Mouse (Mus musculus): ENCODE results near the gene Acot11. TPM values are rescaled to one million over a fixed set of nuclear protein-coding genes. Genes with fewer than 3 reads are reported as not detected.
A peak's percentile ranks its signal among the peaks of the same experiment; 100 is the strongest.

Gene Acot11
- polyA plus RNA-seq (2014; fragmentation: Nextera tagmentation; extraction: Ambion mirVana) = 1.4 and 1.9 TPM in 2 replicates

- Histone ChIP-seq H3K4me2 (ENCODE audit: low read depth, low read length) (peak within 1 kb of the TSS; percentile 22; the same call in 1 of the 2 replicates), H3K9ac (replicated peaks; ENCODE audit: low read depth, low read length) (0 out of 2 replicates have a peak within 1 kb of the TSS, but pooled peaks have one; percentile 11), H3K4me3 (ENCODE audit: low read depth, low read length) (no peak within 1 kb of the TSS), H3K9me3 (ENCODE audit: control insufficient read depth, low read length) (no peaks in the 10 kb centered on the region), H3K4me1 (ENCODE audit: control insufficient read depth, insufficient read depth, low read length) (0 out of 2 replicates have a peak, but pooled peaks cover 1% of the 10 kb centered on the region), H3K27ac (ENCODE audit: low read depth, low read length) (no peak within 1 kb of the TSS), H3K36me3 (ENCODE audit: control insufficient read depth, insufficient read depth, low read length) (no peaks in the 10 kb centered on the region), H3K27me3 (ENCODE audit: control insufficient read depth, insufficient read depth, low read length) (no peaks in the 10 kb centered on the region)
- ATAC-seq (ENCODE audit: low read depth) = peak; percentile 38; the same call in 1 of the 2 replicates
- WGBS = 4% methylated on average over 23 of the region's 23 CpGs
Measured at GRCm38 (mm10) chr4:106804910-106805274, at the start of gene Acot11. TSS of gene Acot11 (minus strand) at chr4:106804998.

- no peaks in the 10 kb centered on the region for H3K9me3 ChIP-seq (ENCODE audit: control insufficient read depth, low read length)
- no peak overlapping the region; the same call in 1 of the 2 replicates for H3K27ac ChIP-seq (ENCODE audit: low read depth, low read length)
- no peaks in the 10 kb centered on the region for H3K27me3 ChIP-seq (ENCODE audit: control insufficient read depth, insufficient read depth, low read length)
- no peak overlapping the region for H3K9ac ChIP-seq (replicated peaks; ENCODE audit: low read depth, low read length)
- H3K36me3 ChIP-seq (ENCODE audit: control insufficient read depth, insufficient read depth, low read length) = no peaks in the 10 kb centered on the region
- H3K4me3 ChIP-seq (ENCODE audit: low read depth, low read length) = no peak overlapping the region
- H3K4me1 ChIP-seq (ENCODE audit: control insufficient read depth, insufficient read depth, low read length) = peaks cover 7% of the 10 kb centered on the region; the same call in 1 of the 2 replicates
- H3K4me2 ChIP-seq (ENCODE audit: low read depth, low read length) = no peak overlapping the region
- WGBS = 46% methylated on average over 12 of the region's 12 CpGs
- no peak for ATAC-seq (ENCODE audit: low read depth)
Measured at GRCm38 (mm10) chr4:106848290-106849092, 43.7 kb upstream of the Acot11 start.

DNA sequence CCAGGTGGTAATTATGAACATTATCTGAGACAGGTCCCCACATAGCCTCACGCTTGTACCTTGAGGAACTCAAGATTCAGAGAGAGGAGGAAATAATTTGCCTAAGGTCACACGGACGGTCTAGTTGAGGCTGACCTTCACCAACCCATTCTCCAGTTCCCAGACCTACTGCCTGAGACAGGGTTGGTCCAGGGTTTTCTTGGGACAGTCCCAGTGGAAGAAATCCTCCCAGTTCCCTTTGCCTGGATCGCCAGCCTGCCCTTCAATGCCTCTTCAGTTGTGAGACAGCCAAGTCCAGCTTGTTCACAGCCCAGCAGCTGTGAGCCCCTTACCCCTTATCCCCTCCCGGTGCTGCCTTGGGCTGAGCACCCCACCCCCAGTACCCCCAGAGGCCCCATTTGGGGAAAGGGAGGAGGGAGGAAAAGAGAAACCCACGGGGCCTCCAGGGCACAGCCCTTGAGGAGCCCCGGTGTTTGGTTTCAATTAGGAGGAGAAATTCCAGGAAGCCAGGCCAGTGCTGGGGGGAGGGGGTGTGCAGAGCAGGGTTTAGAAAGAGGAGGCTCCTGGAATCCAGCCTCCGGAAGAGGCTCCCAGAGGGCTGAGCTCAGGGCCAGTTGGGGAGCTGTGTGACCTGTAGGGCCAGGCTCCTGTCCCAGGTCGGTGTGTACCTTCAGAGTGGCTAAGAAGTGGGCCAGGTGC, 42.9 kb upstream of the Acot11 start:
- Histone ChIP-seq H3K36me3 (ENCODE audit: control insufficient read depth, insufficient read depth, low read length) (no peaks in the 10 kb centered on the region), H3K4me2 (ENCODE audit: low read depth, low read length) (no peak overlapping the region), H3K4me3 (ENCODE audit: low read depth, low read length) (no peak overlapping the region), H3K27ac (ENCODE audit: low read depth, low read length) (no peak overlapping the region; the same call in 1 of the 2 replicates), H3K4me1 (ENCODE audit: control insufficient read depth, insufficient read depth, low read length) (peaks cover 7% of the 10 kb centered on the region; the same call in 1 of the 2 replicates), H3K27me3 (ENCODE audit: control insufficient read depth, insufficient read depth, low read length) (no peaks in the 10 kb centered on the region), H3K9me3 (ENCODE audit: control insufficient read depth, low read length) (no peaks in the 10 kb centered on the region), H3K9ac (replicated peaks; ENCODE audit: low read depth, low read length) (no peak overlapping the region)
- 26% methylated on average over 9 of the region's 9 CpGs for WGBS
- 0 out of 2 replicates have a peak, but pooled peaks have one; percentile 34 for ATAC-seq (ENCODE audit: low read depth)

- H3K4me1 ChIP-seq (ENCODE audit: control insufficient read depth, insufficient read depth, low read length) = peaks cover 22% of the 10 kb centered on the region
- H3K9me3 ChIP-seq (ENCODE audit: control insufficient read depth, low read length) = no peaks in the 10 kb centered on the region
- H3K4me2 ChIP-seq (ENCODE audit: low read depth, low read length) = no peak overlapping the region
- no peaks in the 10 kb centered on the region for H3K36me3 ChIP-seq (ENCODE audit: control insufficient read depth, insufficient read depth, low read length)
- 57% methylated on average over 8 of the region's 8 CpGs for WGBS
- no peak overlapping the region for H3K9ac ChIP-seq (replicated peaks; ENCODE audit: low read depth, low read length)
- no peak overlapping the region for H3K27ac ChIP-seq (ENCODE audit: low read depth, low read length)
- no peak overlapping the region for H3K4me3 ChIP-seq (ENCODE audit: low read depth, low read length)
- ATAC-seq (ENCODE audit: low read depth) = no peak
- no peaks in the 10 kb centered on the region for H3K27me3 ChIP-seq (ENCODE audit: control insufficient read depth, insufficient read depth, low read length)
Measured at GRCm38 (mm10) chr4:106842561-106842960, 37.8 kb upstream of the Acot11 start.

- Histone ChIP-seq H3K4me1 (ENCODE audit: control insufficient read depth, insufficient read depth, low read length) (peaks cover 27% of the 10 kb centered on the region), H3K27me3 (ENCODE audit: control insufficient read depth, insufficient read depth, low read length) (no peaks in the 10 kb centered on the region), H3K9me3 (ENCODE audit: control insufficient read depth, low read length) (no peaks in the 10 kb centered on the region), H3K4me2 (ENCODE audit: low read depth, low read length) (no peak overlapping the region), H3K27ac (ENCODE audit: low read depth, low read length) (peak overlapping the region; percentile 46; the same call in 1 of the 2 replicates), H3K36me3 (ENCODE audit: control insufficient read depth, insufficient read depth, low read length) (no peaks in the 10 kb centered on the region), H3K4me3 (ENCODE audit: low read depth, low read length) (no peak overlapping the region), H3K9ac (replicated peaks; ENCODE audit: low read depth, low read length) (no peak overlapping the region)
- ATAC-seq (ENCODE audit: low read depth) = no peak
- 67% methylated on average over 7 of the region's 7 CpGs for WGBS
Measured at GRCm38 (mm10) chr4:106841856-106842255, 37.1 kb upstream of the Acot11 start.

GRCm38 (mm10) chr4:106841303-106841702, 36.5 kb upstream of the Acot11 start:
- H3K4me1 ChIP-seq (ENCODE audit: control insufficient read depth, insufficient read depth, low read length) = peaks cover 27% of the 10 kb centered on the region
- H3K9ac ChIP-seq (replicated peaks; ENCODE audit: low read depth, low read length) = no peak overlapping the region
- no peaks in the 10 kb centered on the region for H3K27me3 ChIP-seq (ENCODE audit: control insufficient read depth, insufficient read depth, low read length)

GRCm38 (mm10) chr4:106840651-106841145, 35.9 kb upstream of the Acot11 start:
- Histone ChIP-seq H3K9ac (replicated peaks; ENCODE audit: low read depth, low read length) (peak overlapping the region; percentile 93), H3K36me3 (ENCODE audit: control insufficient read depth, insufficient read depth, low read length) (no peaks in the 10 kb centered on the region), H3K27me3 (ENCODE audit: control insufficient read depth, insufficient read depth, low read length) (no peaks in the 10 kb centered on the region), H3K4me2 (ENCODE audit: low read depth, low read length) (peak overlapping the region; percentile 99), H3K27ac (ENCODE audit: low read depth, low read length) (peak overlapping the region; percentile 98), H3K4me1 (ENCODE audit: control insufficient read depth, insufficient read depth, low read length) (peaks cover 29% of the 10 kb centered on the region), H3K4me3 (ENCODE audit: low read depth, low read length) (peak overlapping the region; percentile 54), H3K9me3 (ENCODE audit: control insufficient read depth, low read length) (no peaks in the 10 kb centered on the region)
- ATAC-seq (ENCODE audit: low read depth) = no peak
- 8% methylated on average over 6 of the region's 6 CpGs for WGBS

More at GRCm38 (mm10) chr4:106841303-106841702, 36.5 kb upstream of the Acot11 start:
- no peak overlapping the region for H3K4me3 ChIP-seq (ENCODE audit: low read depth, low read length)
- 29% methylated on average over 7 of the region's 7 CpGs for WGBS
- H3K9me3 ChIP-seq (ENCODE audit: control insufficient read depth, low read length) = no peaks in the 10 kb centered on the region
- peak overlapping the region; percentile 46 for H3K27ac ChIP-seq (ENCODE audit: low read depth, low read length)
- no peak for ATAC-seq (ENCODE audit: low read depth)
- H3K36me3 ChIP-seq (ENCODE audit: control insufficient read depth, insufficient read depth, low read length) = no peaks in the 10 kb centered on the region
- peak overlapping the region; percentile 1; the same call in 1 of the 2 replicates for H3K4me2 ChIP-seq (ENCODE audit: low read depth, low read length)

DNA sequence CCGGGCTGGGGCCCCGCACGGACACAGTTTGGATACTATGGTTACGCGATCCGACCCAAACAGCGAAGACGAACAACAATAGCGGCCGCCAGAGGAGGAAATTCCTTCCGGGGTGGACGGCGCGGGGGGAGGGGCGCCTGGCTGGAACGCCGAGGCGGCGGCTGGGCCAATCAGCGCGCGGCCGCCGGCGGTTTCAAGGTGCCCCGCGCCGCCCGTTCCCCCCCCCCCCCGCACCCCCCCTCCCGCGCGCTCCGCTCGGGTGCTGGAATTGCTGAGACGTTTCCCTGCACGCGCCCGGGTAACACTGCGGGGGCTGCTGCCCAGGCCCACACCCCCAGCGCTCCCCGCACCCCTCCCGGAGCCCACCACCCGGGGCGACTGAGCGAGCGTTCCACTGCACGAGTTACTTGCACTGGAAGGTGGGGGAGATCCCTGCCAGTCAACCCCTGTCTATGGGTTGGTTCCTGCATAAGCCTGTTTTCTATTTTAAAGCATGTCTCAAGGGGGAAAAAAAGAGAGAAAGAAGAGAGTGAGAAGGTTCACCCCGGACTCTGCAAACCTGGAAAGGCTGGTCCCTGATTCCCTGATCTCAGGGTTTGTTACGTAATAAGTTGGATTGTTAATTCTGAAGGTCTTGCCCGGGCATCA, 35.3 kb upstream of the Acot11 start:
- Histone ChIP-seq H3K4me3 (ENCODE audit: low read depth, low read length) (peak overlapping the region; percentile 54), H3K9me3 (ENCODE audit: control insufficient read depth, low read length) (no peaks in the 10 kb centered on the region), H3K27me3 (ENCODE audit: control insufficient read depth, insufficient read depth, low read length) (no peaks in the 10 kb centered on the region), H3K36me3 (ENCODE audit: control insufficient read depth, insufficient read depth, low read length) (no peaks in the 10 kb centered on the region), H3K4me1 (ENCODE audit: control insufficient read depth, insufficient read depth, low read length) (peaks cover 29% of the 10 kb centered on the region), H3K4me2 (ENCODE audit: low read depth, low read length) (peak overlapping the region; percentile 99), H3K27ac (ENCODE audit: low read depth, low read length) (peak overlapping the region; percentile 98), H3K9ac (replicated peaks; ENCODE audit: low read depth, low read length) (peak overlapping the region; percentile 93)
- under 1% methylated on average over 21 of the region's 51 CpGs for WGBS
- ATAC-seq (ENCODE audit: low read depth) = peak; percentile 63

Measured in neural tube, embryonic 14.5 days (tissue).